9 mouse cellular contexts compared by ENCODE assay signal in genomic region chr6:144203013-144203412, GRCm38 (mm10).
A peak's percentile ranks its signal among the peaks of the same experiment; 100 is the strongest.
DNase-seq lines count a peak whose midpoint lies in the region; ATAC-seq lines count a peak whose summit lies in the region.
"Had no signal": no experiment of that assay in that cellular context is flagged by ENCODE, and none has a peak within 500 bp of the region (broad histone marks: within the 10 kb centered on the region; RNA-seq: fewer than 3 reads in every experiment).

No protein-coding gene starts in this region.

- intact Hi-C loops in heart, postnatal 14 days (cut with DNase I) = no loop called here

- H3K4me2 ChIP-seq in heart, embryonic 13.5 days = peak overlapping the region; percentile 39
- peak overlapping the region; percentile 40 for H3K4me2 ChIP-seq in hindbrain, embryonic 14.5 days (replicated peaks)
- H3K4me2 ChIP-seq in midbrain, embryonic 15.5 days = peak overlapping the region; percentile 35

- no peaks in the 10 kb centered on the region for H3K36me3 ChIP-seq in heart, embryonic 13.5 days
- no peaks in the 10 kb centered on the region for H3K36me3 ChIP-seq in embryonic facial prominence, embryonic 10.5 days (replicated peaks)
- H3K36me3 ChIP-seq in hindbrain, embryonic 14.5 days (replicated peaks; ENCODE audit: control insufficient read depth, insufficient read depth) = no peaks in the 10 kb centered on the region
- H3K36me3 ChIP-seq in midbrain, embryonic 15.5 days (replicated peaks) = no peaks in the 10 kb centered on the region

- no peak for DNase-seq in heart, postnatal 14 days
- no peak for DNase-seq in embryonic facial prominence, embryonic 10.5 days (ENCODE audit: low spot score)
- DNase-seq in hindbrain, embryonic 14.5 days (ENCODE audit: low spot score) = no peak
- DNase-seq in thymus, postnatal 25 days = no peak
- DNase-seq in kidney, postnatal 14 days = no peak

- H3K4me3 ChIP-seq in heart, embryonic 13.5 days = 0 out of 2 replicates have a peak overlapping the region, but pooled peaks have one; percentile 2
- 0 out of 2 replicates have a peak overlapping the region, but pooled peaks have one; percentile 19 for H3K4me3 ChIP-seq in embryonic facial prominence, embryonic 10.5 days
- no peak overlapping the region for H3K4me3 ChIP-seq in hindbrain, embryonic 14.5 days (replicated peaks; ENCODE audit: low read length)
- peak overlapping the region; percentile 10; the same call in 1 of the 2 replicates for H3K4me3 ChIP-seq in midbrain, embryonic 15.5 days
- H3K4me3 ChIP-seq: erythroblast, embryonic 14.5 days had no signal

- WGBS in heart, embryonic 13.5 days = 54% methylated on average over 12 of the region's 12 CpGs
- WGBS in embryonic facial prominence, embryonic 10.5 days = 41% methylated on average over 12 of the region's 12 CpGs
- 44% methylated on average over 12 of the region's 12 CpGs for whole genome bisulfite sequencing in hindbrain, embryonic 14.5 days
- 27% methylated on average over 12 of the region's 12 CpGs for WGBS in midbrain, embryonic 15.5 days

- no peak overlapping the region for H3K27ac ChIP-seq in heart, embryonic 13.5 days (replicated peaks)
- 0 out of 2 replicates have a peak overlapping the region, but pooled peaks have one; percentile 49 for H3K27ac ChIP-seq in embryonic facial prominence, embryonic 10.5 days (replicated peaks)
- H3K27ac ChIP-seq in hindbrain, embryonic 14.5 days = no peak overlapping the region
- no peak overlapping the region for H3K27ac ChIP-seq in midbrain, embryonic 15.5 days

- ATAC-seq in heart, embryonic 13.5 days (ENCODE audit: extremely low read depth, insufficient number of reproducible peaks, low FRiP score, low TSS enrichment) = no peak
- ATAC-seq in hindbrain, embryonic 14.5 days (ENCODE audit: low FRiP score) = no peak
- no peak for ATAC-seq in midbrain, embryonic 15.5 days (replicated peaks)
- ATAC-seq in CD4-positive, CD25-positive, alpha-beta regulatory T cell, adult 4 months = no peak

- H3K4me1 ChIP-seq in heart, embryonic 13.5 days = 0 out of 2 replicates have a peak, but pooled peaks cover 3% of the 10 kb centered on the region
- peaks cover 64% of the 10 kb centered on the region for H3K4me1 ChIP-seq in embryonic facial prominence, embryonic 10.5 days
- H3K4me1 ChIP-seq in hindbrain, embryonic 14.5 days (replicated peaks; ENCODE audit: control insufficient read depth, insufficient read depth, low read length) = peaks cover 23% of the 10 kb centered on the region
- H3K4me1 ChIP-seq in midbrain, embryonic 15.5 days = peaks cover 22% of the 10 kb centered on the region

- peak overlapping the region; percentile 17; the same call in 1 of the 2 replicates for H3K9ac ChIP-seq in heart, embryonic 13.5 days
- H3K9ac ChIP-seq in hindbrain, embryonic 14.5 days = peak overlapping the region; percentile 28; the same call in 1 of the 2 replicates
- H3K9ac ChIP-seq in midbrain, embryonic 15.5 days = no peak overlapping the region

- no peaks in the 10 kb centered on the region for H3K9me3 ChIP-seq in heart, embryonic 13.5 days
- no peaks in the 10 kb centered on the region for H3K9me3 ChIP-seq in embryonic facial prominence, embryonic 10.5 days
- no peaks in the 10 kb centered on the region for H3K9me3 ChIP-seq in hindbrain, embryonic 14.5 days (ENCODE audit: control insufficient read depth, low read length)
- H3K9me3 ChIP-seq in midbrain, embryonic 15.5 days = no peaks in the 10 kb centered on the region

- H3K27me3 ChIP-seq in heart, embryonic 13.5 days (replicated peaks) = peaks cover 9% of the 10 kb centered on the region
- H3K27me3 ChIP-seq in embryonic facial prominence, embryonic 10.5 days (replicated peaks; ENCODE audit: low read depth, poor library complexity, severe bottlenecking) = no peaks in the 10 kb centered on the region
- no peaks in the 10 kb centered on the region for H3K27me3 ChIP-seq in hindbrain, embryonic 14.5 days (ENCODE audit: control insufficient read depth, insufficient read depth, low read length)
- H3K27me3 ChIP-seq in midbrain, embryonic 15.5 days (replicated peaks) = no peaks in the 10 kb centered on the region
